Mouse (Mus musculus): ENCODE data around the gene Rrn3. TPM values are rescaled to one million over a fixed set of nuclear protein-coding genes. Genes with fewer than 3 reads are reported as not detected.

Rrn3 gene
- total and polyA plus RNA-seq, 3 experiments = 60.0 to 92.8 TPM; not detected in 1

DNA sequence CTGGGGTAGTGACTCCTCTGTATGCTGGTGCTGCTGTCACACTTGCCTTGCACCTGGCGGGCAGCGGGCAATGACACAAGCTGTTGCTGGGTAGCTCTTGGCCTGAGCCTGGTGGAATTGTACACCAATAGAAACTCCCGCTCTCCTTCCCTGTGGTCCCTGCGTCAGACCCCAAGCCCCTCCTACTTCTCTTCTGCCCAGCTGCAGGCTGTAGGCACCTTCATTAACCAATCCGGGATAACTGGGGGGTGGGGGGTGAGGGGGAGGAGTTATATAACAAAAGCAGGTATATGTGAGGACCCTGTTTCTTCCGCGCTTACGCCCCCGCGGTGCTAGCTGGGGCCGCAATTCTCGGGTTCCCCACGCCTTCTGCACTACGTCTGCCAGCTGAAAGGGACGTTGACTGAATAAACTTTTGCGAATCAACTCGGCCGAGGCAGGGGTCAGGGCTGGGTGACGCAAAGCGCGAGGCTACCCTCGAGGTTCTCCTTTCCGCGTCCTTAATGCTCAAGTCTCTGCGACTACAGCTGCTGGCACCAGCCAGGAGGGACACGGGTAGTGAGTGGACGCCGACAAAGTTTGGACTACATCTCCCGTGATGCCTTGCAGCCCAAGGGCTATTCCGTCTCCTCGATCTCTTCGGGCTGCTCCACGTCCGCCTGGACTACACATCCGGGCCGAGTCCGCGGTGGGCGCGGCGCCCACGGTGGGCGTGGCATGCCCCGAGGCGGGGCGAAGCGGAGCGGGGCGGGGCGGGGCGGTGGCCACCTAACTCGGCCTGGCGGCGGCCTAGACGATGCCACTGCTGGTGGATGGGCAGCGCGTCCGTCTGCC lies 38.3 kb downstream of the Rrn3 start, which contains the start of gene Ntan1 (continued):
- no peak for TF ChIP-seq GATA1 (IDR thresholded peaks at IDR 0.05; ENCODE audit: low read depth, low read length)
- peak; percentile 77 for TF ChIP-seq SIN3A (IDR thresholded peaks at IDR 0.05; ENCODE audit: low read length)
- peak; percentile 47; the same call in 1 of the 2 replicates for TF ChIP-seq POLR2AphosphoS2 (IDR thresholded peaks at IDR 0.05; ENCODE audit: low read length)
- TF ChIP-seq HCFC1 (IDR thresholded peaks at IDR 0.05; ENCODE audit: low read depth, low read length) = peak; percentile 94
- TF ChIP-seq RCOR1 (IDR thresholded peaks at IDR 0.05; ENCODE audit: low read depth, low read length) = no peak
- peak; percentile 31; the same call in 1 of the 2 replicates for TF ChIP-seq E2F4 (IDR thresholded peaks at IDR 0.05; ENCODE audit: borderline replicate concordance, low read depth, low read length)
- no peak for TF ChIP-seq MYB (IDR thresholded peaks at IDR 0.05; ENCODE audit: low read depth, low read length)
- no peak for TF ChIP-seq MAFK (IDR thresholded peaks at IDR 0.05; ENCODE audit: borderline replicate concordance, low read depth, low read length)
- 0 out of 2 replicates have a peak, but pooled peaks have one; percentile 11 for TF ChIP-seq CHD1 (IDR thresholded peaks at IDR 0.05; ENCODE audit: low read depth, low read length)
- TF ChIP-seq MAZ (IDR thresholded peaks at IDR 0.05; ENCODE audit: low read depth, low read length) = no peak; the same call in 1 of the 2 replicates
- TF ChIP-seq ZC3H11A (IDR thresholded peaks at IDR 0.05; ENCODE audit: low read depth, low read length) = no peak
- 0 out of 2 replicates have a peak, but pooled peaks have one; percentile 33 for TF ChIP-seq MYC (IDR thresholded peaks at IDR 0.05; ENCODE audit: low read depth, low read length)
- no peak for TF ChIP-seq JUND (IDR thresholded peaks at IDR 0.05; ENCODE audit: low read depth, low read length)
- 0 out of 2 replicates have a peak, but pooled peaks have one; percentile 21 for TF ChIP-seq NRF1 (IDR thresholded peaks at IDR 0.05; ENCODE audit: insufficient read depth, low read depth, low read length, poor library complexity, severe bottlenecking)
- TF ChIP-seq EP300 (IDR thresholded peaks at IDR 0.05; ENCODE audit: low read depth in 1 of 2, low read length in 2 of 2) = no peak

DNA sequence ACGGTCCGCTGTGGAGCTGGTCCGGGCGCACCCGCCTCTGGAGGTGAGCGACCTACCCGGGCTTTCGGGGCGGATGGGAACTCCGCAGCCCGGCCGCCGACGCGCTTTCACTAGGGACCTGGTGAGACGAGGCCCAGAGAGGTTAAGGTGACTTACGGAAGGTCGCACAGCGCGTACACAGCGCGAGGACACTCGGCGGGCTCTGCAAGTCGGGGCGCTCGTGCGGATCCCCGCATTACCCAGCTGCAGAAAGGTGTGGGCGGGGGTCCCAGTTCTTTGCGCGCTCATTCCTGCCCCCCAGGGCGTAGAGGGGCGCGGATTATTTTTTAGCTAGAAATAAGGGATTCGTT lies 38.9 kb downstream of the Rrn3 start:
- Histone ChIP-seq H3K4me3 (ENCODE audit: control insufficient read depth in 1 of 2, insufficient read depth in 1 of 2, low read depth in 2 of 2, low read length in 2 of 2) (peak overlapping the region; percentile 65 to 94), H3K79me2 (ENCODE audit: control insufficient read depth, insufficient read depth, low read length, poor library complexity) (peaks cover 5% of the 10 kb centered on the region), H3K27ac (ENCODE audit: control insufficient read depth, low read depth, low read length) (no peak overlapping the region), H3K9ac (ENCODE audit: control insufficient read depth, low read depth, low read length, poor library complexity, severe bottlenecking) (peak overlapping the region; percentile 76), H3K27me3 (ENCODE audit: control insufficient read depth in 1 of 2, insufficient read depth in 2 of 2, low read length in 2 of 2) (no peaks in the 10 kb centered on the region), H3K36me3 (ENCODE audit: control insufficient read depth in 1 of 2, insufficient read depth in 2 of 2, low read length in 2 of 2) (peaks cover 3 to 7% of the 10 kb centered on the region in 2 experiments; a peak in 3 of 4 replicates), H3K9me3 (replicated peaks; ENCODE audit: insufficient read depth, low read length) (no peaks in the 10 kb centered on the region), H3K4me1 (ENCODE audit: control insufficient read depth in 1 of 2, insufficient read depth in 2 of 2, low read length in 2 of 2) (no peaks in the 10 kb centered on the region; a peak in 1 of 4 replicates)
- TF ChIP-seq POLR2A (IDR thresholded peaks at IDR 0.05; ENCODE audit: control insufficient read depth in 1 of 2, insufficient read depth in 1 of 2, low read depth in 1 of 2, low read length in 2 of 2, poor library complexity in 1 of 2) (peak; percentile 41 to 68; a peak in 1 of 4 replicates), TAL1 (IDR thresholded peaks at IDR 0.05; ENCODE audit: low read length) (no peak), ELF1 (IDR thresholded peaks at IDR 0.05; ENCODE audit: low read depth, low read length) (no peak), RAD21 (IDR thresholded peaks at IDR 0.05; ENCODE audit: low read depth, low read length) (no peak), CHD1 (IDR thresholded peaks at IDR 0.05; ENCODE audit: low read depth, low read length) (0 out of 2 replicates have a peak, but pooled peaks have one; percentile 11), POLR2AphosphoS2 (IDR thresholded peaks at IDR 0.05; ENCODE audit: low read length) (no peak), MYC (IDR thresholded peaks at IDR 0.05; ENCODE audit: low read depth, low read length) (no peak), USF2 (IDR thresholded peaks at IDR 0.05; ENCODE audit: borderline replicate concordance in 1 of 2, insufficient read depth in 1 of 2, low read depth in 1 of 2, low read length in 2 of 2) (no peak), TBP (IDR thresholded peaks at IDR 0.05; ENCODE audit: low read depth, low read length) (0 out of 2 replicates have a peak, but pooled peaks have one; percentile 13), CHD2 (IDR thresholded peaks at IDR 0.05; ENCODE audit: low read length) (no peak), UBTF (IDR thresholded peaks at IDR 0.05; ENCODE audit: borderline replicate concordance, insufficient read depth, low read depth, low read length) (no peak), KAT2A (conservative IDR thresholded peaks at IDR 0.05; ENCODE audit: low read depth, low read length) (no peak), ZNF384 (IDR thresholded peaks at IDR 0.05; ENCODE audit: low read depth, low read length) (no peak), RCOR1 (IDR thresholded peaks at IDR 0.05; ENCODE audit: low read depth, low read length) (no peak), HCFC1 (IDR thresholded peaks at IDR 0.05; ENCODE audit: low read depth, low read length) (no peak)
- DNase-seq (ENCODE audit: low read depth, low spot score) = peak; percentile 84
